Mouse (Mus musculus): ENCODE measurements around the gene Tm4sf5.

DNA sequence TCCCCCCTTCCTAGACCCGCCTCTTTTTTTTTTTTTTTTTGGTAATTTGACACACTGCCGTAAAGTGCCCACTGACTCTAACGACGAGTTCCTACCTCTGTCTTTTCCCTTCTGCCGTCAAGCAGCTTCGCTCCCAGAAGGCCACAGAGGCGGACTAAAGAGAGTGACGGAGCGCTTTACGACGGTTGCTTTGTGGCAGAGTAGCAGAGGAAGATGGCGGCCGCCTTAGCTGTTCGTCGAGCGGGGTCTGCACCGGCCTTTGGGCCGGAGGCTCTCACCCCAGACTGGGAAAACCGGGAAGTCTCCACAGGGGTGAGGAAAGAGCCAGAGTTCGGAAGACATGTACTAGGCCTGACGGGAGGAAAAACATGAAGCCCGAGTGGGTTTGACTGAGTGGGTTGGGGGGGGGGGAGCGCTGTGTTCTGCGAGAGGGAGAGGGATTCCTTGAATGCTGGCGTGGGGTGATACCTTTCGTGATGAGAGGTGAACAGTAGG lies 20.2 kb downstream of the Tm4sf5 start, which contains the start of gene Psmb6:
- TF ChIP-seq POLR2A (IDR thresholded peaks at IDR 0.05; ENCODE audit: borderline replicate concordance, extremely low read depth, low read depth, low read length) (peak; percentile 85), CTCF (IDR thresholded peaks at IDR 0.05; ENCODE audit: insufficient read depth, low read length) (no peak)
